Mouse (Mus musculus): ENCODE results near the gene 1700020N01Rik. TPM values are rescaled to one million over a fixed set of nuclear protein-coding genes. Genes with fewer than 3 reads are reported as not detected.
A peak's percentile ranks its signal among the peaks of the same experiment; 100 is the strongest.

1700020N01Rik gene
- total RNA-seq, 4 experiments from 2014 or later, result not detected

DNA sequence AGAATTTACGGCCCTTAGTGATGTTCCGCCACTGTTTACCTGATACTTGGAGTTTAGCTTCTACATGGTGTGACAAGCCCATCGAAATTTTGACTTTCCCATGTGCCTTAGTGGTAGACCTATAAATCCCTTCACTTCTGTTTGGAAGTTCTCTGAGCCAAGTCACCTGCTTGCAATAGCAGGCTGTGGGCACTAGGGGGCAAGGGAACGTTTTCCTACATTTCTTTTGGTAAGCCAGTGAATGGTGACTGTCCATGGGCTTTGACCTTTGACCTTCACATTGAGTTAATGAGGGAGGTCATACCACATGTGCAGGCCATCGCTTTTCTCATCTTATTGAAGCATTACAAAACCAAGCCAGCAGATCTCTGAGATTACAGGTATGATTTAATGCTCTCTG, 8.0 kb downstream of the 1700020N01Rik start:
- peak; percentile 56 to 58 for DNase-seq (ENCODE audit: low spot score in 2 of 2)

DNA sequence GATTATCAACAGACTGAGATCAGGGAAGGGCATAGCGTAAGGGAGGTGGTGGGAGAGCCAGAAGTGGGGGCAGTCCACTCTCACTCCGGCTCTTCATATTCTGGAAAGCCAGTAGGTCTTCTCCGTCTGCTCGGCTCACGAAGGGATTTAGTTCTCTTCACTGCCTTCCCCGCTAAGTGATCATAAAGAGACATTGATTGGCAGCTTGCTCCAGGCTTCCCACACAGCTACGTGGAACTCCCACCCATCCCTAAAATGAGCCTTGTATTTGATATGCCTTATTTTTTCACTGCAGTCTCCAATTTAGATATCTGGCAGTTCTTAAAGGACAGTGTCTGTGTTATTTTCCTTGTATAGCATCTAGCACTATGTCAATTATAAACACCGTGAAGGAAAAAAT, 11.5 kb downstream of the 1700020N01Rik start:
- DNase-seq (ENCODE audit: low spot score in 2 of 2), result no peak

DNA sequence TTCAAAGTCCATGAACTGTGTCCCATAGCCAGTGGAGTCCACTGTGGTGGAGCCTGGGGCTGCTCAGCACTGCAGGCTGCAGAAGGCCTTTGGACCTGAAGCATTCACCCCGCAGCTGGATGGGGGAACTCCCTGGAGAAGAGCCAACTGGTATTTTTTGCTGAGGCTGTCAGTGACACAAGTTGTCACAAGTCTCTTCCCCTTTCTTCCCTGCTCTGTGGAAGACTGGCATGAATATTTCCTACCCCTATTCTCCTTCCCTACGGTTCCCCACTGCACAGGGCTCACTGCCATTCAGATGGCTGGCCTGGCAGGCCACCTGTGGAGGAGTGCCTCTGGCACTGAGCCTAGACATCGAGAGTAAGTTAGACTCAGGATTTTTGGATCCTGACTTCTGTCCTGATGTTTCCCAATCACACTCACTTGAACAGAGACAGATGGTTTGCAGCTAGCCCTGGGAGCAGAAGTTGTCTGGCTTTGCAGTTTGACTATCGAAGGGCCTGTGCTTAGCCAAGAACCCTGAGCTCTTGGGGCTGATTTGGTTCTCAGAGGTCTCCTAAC, 12.1 kb downstream of the 1700020N01Rik start:
- peak; percentile 38 to 56 for DNase-seq (ENCODE audit: low spot score in 2 of 2)

DNA sequence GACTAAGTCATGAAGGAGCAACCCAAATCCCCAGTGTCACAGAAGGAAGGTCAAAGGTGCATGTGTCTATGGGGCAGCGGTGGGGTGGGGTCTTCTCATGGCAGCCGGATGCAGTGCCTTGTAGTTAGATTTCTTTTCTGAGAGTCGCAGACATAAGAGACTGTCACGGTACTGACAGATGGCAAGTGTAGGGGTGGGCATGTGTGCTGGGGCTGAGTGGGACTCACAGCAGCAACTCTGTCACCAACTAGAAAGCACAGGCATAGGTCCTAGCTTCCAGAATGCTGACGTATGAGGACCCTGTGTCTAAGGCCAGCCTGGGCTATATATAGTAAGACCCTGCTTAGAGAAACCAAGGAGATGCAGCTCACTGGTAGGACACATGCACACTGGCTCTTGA, 12.7 kb downstream of the 1700020N01Rik start:
- no peak for DNase-seq (ENCODE audit: low spot score in 2 of 2)

DNA sequence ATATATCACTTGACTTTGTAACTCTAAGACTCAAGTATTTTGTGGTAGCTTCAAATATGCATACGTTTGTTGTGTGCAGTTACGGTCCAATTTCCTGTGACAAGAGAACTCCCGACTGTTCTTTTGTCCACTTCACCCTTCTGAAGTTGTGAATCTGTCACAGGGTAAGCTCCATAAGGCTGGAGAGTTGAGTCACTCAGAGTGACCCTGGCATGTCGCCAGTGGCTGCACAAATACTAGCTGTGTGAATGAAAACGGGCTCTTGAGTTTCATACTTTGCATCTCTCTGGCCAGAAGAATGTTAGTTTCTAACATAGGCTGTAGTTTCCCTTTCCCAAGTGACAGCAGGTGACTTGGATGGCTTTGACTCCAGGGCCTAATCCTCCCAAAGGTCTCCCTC, 14.0 kb downstream of the 1700020N01Rik start:
- no peak for DNase-seq (ENCODE audit: low spot score in 2 of 2)

DNA sequence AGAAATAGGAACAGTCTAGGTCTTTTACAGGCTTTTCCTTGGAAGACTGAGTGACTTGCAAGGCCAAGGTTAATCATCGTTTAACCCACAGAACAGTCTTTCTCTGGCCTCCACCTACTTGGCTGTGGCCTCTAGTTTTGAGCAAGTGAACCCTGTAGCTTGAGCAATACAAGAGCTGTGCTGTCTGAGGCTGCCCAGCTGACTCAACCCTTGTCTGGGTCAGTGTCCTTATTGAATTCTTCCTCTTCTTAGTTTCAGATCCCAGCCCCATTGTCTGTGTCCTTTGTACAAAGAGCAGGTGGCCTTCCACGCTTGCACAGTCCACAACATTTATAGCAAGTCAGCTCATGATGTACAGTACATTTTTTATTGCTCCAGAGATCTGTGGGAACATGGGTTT, 16.6 kb downstream of the 1700020N01Rik start:
- peak in 1 of 2 experiments; percentile 26 for DNase-seq (ENCODE audit: low spot score in 2 of 2)

DNA sequence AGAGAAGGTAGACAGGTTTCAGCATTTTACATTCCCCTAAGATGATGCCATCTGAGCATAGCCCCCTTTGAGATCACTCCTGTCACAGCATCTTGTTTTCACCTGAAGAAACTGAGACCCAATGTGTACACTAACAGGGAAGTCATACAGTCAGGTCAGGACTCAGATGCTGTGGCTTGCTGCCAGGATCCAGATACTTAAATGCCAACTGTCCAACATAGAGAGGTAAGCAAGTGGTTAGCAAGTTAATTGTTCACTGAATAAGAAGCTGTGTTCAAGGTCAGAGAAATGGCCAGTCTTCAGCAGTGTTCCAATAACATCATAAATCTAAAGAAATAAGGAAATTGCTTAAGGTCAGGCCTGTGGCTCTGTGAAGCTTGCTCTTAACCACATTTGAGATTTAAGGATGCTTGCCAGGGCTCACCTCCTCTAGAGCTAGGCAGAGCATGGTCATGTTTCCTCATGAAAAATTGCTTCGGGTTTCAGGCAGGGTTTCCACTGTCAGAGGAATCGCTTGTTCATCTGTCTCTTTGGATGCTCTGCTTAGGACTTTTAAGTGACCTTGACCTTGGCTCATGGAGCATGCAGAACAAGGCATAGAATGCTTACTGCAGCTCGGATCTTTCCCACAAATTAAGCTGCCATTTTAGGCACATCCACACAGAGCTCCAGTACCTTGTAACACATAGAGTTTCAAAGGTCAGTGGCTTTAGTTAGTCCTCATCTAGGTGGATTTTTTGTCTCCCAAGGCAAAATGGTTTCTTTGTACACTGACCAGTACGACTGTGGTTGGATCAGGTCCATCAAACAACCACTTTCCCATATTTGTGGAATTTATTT, 20.3 kb downstream of the 1700020N01Rik start:
- no peak for DNase-seq (ENCODE audit: low spot score in 2 of 2)

DNA sequence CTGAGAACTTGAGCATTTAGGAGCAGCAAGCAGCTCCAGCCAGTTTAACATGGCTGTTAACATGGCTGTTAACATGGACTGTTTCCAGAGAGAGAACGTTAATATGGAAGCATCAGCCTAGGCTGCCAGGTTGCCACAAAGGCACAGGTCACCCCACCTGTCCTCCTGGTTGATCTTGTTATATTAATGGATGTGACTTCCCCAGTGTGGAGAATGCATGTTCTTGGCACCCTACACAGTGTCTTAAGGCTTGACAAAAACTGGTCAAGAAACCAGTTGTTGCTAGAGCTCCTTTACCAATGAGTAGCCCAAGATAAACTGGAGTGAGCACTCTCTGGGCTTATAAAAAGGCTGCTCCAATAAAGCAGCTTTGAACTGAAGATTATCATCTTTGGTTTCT, 21.6 kb downstream of the 1700020N01Rik start:
- DNase-seq (ENCODE audit: low spot score in 2 of 2), result no peak

DNA sequence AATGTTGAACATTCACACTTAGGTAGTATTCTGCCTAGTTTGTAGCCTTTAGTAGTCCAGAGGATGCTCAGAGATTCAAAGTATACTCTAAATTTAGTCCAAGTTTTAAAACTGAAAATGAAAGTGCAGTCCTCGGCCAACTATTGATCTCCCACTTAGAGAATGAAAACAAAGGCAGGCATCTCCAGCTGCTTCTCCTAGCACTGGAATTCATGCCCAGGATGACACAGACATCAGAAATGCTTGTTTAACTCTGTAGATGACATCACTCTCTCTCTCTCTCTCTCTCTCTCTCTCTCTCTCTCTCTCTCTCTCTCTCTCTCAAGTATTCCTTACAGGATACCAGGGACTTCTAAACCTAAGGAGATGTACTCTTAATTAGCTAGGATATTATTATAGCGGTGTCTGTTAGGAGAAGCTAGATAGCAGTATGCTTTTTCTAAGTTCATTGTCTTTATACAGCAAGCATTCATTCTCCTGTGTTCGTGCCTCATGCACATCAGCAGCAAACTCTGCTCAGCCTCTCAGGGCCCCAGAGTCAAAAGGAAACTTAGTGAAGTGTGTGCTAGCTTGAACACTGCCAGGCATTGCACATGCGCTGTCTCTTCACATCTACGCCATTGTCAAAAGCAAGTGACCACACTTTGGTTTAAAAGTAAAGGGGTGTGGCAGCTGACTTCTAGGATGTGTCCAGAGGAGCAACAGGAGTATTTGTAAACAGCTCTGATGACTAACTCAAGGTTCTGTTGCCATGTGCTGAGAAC, 26.0 kb downstream of the 1700020N01Rik start:
- no peak for DNase-seq (ENCODE audit: low spot score in 2 of 2)

DNA sequence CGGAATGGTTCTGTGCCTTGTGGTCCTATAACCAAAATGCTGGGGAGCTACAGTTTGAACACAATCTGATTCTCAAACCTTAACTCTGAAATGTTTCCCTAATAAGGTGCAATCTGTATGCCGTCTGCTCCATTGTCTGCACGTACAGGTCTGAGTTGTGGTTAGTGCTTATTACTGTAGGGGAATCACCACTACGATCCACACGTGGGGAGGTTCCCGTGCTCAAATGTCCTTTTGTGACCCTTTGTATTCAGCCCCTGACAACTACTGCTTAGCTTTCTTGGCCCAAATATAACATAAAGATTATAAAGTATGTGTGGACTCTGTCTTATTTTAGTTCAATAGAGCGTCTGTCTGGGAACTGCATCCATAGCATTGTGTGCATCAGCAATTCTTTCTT, 29.1 kb downstream of the 1700020N01Rik start:
- DNase-seq (ENCODE audit: low spot score in 2 of 2), result no peak

DNA sequence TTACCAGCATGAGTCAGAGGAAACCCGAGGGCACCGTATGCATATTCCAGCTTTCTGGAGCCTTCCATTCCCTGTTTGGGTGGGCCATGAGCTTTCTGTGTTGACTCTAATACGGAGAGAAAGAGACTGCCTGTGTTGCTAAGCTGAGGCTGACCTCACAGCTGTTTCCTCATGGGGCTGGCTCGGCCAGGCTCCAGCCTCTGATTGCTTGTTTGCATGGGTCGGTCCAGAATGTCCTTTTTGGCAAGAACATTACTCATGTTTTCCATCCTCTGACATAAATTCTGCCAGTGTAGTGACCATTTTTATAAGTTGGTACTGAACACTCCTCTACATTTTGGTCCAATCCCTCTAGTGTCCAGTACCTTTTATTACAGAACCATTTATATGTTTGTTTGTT, 35.6 kb downstream of the 1700020N01Rik start:
- peak; percentile 90 to 91 for DNase-seq (ENCODE audit: low spot score in 2 of 2)

DNA sequence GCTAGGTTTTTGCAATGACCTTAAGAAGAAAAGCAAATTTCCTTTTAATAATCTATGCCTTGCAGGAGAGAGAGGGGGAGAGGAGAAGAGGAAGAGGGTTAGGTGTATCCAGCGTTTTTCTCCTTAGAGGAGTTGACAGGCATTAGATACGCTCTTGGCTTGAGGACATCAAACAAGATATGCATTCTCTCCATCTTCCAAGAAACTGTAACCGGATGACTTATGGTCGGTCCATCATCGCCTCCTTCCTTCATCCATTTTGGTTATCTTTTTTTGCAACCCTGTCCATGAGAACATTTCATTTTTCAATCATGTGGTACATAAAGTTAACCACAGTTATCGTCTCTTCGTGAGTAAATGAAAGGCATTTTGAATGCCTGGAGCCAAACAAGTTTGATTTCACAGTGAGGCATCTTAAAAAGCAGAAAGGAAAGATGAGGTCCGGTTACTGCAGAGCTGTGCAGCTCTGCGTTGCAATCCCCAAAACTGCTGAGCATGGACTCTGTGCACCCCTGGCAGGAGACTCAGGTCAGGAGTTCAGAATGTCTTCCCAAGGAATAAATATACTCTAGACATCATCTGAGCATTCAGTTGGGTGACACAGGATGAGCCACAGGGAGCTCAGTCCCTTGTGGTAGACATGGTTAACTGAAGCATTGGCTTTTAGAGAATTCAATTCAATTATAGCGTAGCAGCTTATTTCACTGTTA, 36.2 kb downstream of the 1700020N01Rik start:
- DNase-seq (ENCODE audit: low spot score in 2 of 2), result peak; percentile 43 to 61

DNA sequence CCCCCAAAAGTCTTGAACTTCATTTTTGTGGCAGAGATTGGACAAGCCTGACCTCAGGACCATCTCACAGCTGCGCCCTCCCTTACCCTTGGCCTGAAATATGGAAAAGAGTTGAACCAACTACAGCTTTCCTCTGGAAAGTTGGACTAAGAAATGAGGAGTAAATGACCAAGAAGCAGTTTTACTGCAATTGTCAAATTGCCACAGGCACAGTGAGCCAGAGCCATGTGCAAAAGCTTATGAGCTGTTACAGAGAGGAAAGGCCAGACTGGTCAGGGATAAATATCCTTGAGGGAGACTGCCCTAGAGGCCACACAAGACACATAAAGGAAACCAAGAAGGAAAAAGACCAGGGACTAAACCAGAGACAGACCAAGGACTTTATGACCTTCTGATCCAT, 38.5 kb downstream of the 1700020N01Rik start:
- no peak for DNase-seq (ENCODE audit: low spot score in 2 of 2)

DNA sequence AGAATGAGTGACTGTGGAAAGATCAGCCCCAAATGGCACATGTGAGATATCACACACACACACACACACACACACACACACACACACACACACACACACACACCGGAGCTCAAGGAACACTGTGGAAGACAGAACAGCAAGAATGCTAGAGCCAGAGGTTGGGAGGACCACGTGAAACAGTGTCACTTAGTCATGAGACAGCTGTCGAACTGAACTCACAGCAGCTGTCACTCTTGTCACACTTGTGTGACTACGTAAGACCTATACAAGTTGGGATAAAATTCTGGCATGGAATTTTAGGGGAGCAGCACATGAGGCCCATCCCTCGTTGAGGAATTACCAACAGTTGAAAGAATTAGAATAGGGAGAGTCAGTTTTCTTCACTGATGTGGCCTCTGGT, 39.7 kb downstream of the 1700020N01Rik start:
- DNase-seq (ENCODE audit: low spot score in 2 of 2), result no peak

DNA sequence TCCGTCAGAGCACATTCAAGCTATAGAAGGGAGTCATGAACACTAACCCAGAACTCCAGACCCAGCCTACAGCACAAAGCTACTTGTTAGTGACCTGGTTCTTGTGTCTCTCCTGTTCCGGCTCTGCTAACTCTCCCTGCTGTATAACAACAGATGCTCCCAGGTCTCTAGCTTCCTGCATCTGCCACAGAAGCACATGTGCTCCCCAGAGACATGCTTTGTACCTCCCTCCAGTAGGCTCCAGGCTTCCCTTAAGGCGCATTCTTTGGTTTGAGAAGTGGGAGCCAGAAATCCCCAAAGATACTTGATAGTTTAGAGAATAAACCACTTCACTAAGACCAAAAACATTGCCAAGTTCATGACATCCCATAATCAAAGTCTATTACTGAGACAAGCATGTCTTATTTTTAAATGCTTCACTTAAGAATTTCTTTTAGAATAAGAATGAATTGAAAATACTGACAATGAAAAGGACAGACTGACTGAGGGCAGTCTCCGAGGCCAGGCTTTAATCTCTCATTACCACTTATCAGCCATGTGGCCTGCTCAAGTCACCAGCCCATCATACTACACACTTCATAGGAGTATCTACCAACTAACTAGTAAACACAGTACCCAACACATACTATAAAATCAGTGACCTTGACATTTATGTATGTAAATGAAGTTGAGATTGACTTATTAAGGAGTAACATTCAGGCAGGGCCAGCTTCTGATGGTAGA, 43.2 kb downstream of the 1700020N01Rik start:
- no peak for DNase-seq (ENCODE audit: low spot score in 2 of 2)

DNA sequence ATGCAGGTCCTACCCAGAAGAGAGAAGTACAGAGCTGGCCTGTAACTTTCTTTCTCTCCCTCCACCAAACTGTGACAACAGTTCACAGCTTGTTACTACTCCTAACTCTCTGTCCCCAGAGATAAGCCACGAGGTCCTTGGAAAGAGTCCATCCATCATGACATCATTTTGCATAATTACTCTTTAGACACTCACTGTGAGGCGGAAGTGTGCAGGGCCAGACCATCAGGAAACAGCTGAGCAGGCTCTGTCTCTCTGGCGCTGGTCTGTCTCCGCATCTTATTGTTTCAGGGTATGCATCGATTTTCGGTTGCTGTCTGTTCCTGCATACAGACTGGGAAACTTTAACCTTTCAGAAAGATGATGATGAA, 43.8 kb downstream of the 1700020N01Rik start:
- DNase-seq (ENCODE audit: low spot score in 2 of 2), result no peak

DNA sequence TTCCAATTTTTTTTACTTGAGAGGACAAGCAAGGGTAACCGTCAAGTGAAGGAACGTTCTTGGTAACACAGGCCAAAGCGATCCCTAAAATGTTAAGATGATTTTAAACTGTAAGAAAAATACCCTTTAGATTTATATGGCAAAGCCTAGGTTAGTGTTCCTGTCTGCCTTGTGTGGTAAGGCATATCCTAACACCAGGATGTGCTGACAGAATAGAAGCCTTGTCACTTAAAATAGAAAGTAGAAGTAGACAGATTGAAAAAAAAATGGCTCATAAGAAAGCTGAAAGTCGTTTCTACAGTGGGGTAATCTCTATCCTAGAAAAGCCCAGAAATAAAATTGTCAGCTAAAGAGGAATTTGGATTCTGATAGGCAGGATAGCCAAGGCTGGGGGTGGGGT, 58.4 kb downstream of the 1700020N01Rik start:
- DNase-seq (ENCODE audit: low spot score in 2 of 2), result no peak

DNA sequence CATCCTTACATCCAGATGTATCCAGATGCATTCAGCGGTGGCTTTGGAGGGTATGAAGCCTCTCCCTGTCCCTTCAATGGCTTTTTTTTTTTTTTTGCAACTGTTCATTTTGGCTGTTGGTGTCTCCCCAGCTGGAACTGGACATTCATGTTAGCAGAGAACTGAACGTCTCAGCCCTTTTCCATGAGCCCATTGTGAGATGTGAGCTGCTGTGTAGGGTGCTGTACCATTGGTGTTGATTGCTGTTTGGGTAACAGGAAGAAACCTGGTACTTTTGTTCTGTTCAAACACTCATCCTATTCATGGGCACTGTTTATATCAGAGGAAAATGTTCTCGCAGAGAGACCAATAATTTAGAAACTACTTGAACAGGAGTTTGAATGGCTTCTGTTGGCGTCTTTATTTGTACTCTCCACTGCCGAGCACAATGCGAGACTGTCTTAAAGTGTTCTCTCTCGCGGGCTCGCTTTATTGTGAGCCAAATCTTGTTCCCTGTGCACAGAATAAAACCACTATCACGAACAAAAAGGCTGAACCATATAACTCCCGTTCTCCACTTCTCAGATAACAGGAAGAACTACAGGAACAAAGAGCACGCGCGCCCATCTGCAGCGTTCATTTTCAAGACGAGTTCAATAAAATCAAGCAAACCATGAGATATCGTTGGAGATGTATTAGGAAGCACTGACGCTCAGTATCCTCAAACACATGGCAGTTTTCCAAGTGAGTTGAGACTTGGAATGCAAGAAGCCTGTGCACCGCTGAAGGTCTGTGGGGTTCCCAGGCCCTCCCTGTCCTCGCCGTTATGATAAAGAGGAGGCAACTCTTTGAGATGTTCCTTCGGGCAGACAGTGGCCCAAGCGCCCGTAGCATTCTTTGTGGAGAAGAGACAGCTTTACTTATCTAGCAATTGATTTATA, 59.7 kb downstream of the 1700020N01Rik start:
- no peak for DNase-seq (ENCODE audit: low spot score in 2 of 2)

DNA sequence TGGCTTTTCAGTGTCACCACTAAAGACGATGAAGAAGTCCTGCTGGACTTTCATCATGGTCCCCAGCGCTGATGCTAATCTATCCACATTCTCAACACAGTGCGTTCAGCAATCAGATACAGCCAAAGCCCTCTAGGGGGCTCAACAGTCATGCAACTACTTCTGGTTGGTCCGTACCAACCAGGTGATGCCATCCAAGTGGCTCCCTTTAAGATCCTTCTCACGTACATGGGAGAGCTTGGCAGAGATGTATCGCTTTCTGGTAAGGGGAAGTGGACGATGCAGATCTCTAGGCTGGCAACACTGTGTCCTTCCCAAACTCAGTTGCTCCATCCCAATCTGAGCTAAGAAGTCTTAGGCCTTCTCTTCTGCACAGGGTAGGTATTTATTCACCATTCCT, 60.5 kb downstream of the 1700020N01Rik start:
- no peak for DNase-seq (ENCODE audit: low spot score in 2 of 2)
